Mouse (Mus musculus): Measurements from ENCODE around the gene Arl4a. TPM values are rescaled to one million over a fixed set of nuclear protein-coding genes. Genes with fewer than 3 reads are reported as not detected.

Gene Arl4a
- 67.9 TPM for polyA plus RNA-seq (2017; shearing (Covaris generic))

DNA sequence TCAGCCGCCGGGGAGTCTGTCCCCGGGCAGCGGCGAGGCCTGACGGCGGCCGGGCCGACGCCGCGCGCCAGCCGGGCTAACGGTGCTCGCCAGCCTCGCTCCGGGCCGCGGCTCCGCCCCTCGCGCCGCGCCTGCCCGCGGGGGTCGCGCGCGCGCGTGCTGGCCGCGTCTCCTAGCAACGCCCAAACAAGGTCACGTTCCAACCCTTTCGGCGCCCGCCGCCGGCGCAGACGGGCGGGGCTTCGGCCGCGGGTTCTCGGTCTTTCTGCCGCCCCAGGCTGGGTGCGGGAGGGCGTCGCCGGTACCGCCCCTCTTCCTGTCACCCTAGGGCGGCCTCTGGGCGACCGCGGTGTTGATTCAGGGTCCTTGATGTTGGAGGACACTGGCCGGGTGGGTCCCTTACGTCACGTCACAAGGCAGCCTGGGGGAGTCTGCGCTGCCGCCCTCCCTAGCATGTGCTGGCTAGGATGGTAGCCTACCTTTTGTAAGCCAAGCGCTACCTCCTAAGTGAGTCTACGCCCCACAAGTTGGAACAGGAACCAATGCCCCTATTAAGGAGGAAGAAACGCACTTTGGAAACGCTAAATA lies at the start of gene Arl4a:
TSS of gene Arl4a (minus strand) at position 150 of the 588 bp plus-strand sequence.

Other genes starting within 250 kb of the Arl4a start
- gene Scin, start 96.2 kb upstream of the Arl4a start, polyA plus RNA-seq (2017; shearing (Covaris generic)) = 3.4 TPM
- gene Lsmem1, start 161.5 kb upstream of the Arl4a start, polyA plus RNA-seq (2017; shearing (Covaris generic)) = not detected
- 101 TPM for gene Ifrd1, start 210.5 kb upstream of the Arl4a start, polyA plus RNA-seq (2017; shearing (Covaris generic))